Mouse (Mus musculus) forebrain, embryonic 10.5 days (tissue): ENCODE measurements around the gene Gse1. TPM values are rescaled to one million over a fixed set of nuclear protein-coding genes. Genes with fewer than 3 reads are reported as not detected.

Experiments used
- DNase-seq: peaks from one replicate; pipeline ENCODE4 v3.0.0-alpha.2; 2017; ENCODE audit warnings: low spot score; ENCODE audit errors: extremely low spot score
- H3K27ac ChIP-seq: fragments of 300-500 bp; sonication (generic); 2 replicates; pipeline ENCODE4 v1.5.1; 2016; ENCODE audit warnings: mild to moderate bottlenecking
- H3K27me3 ChIP-seq: fragments of 300-500 bp; sonication (generic); 2 replicates; pipeline ENCODE4 v1.6.1; 2016; ENCODE audit warnings: mild to moderate bottlenecking; ENCODE audit not compliant: poor library complexity, severe bottlenecking
- H3K36me3 ChIP-seq: fragments of 300-500 bp; sonication (generic); replicated peaks from 2 replicates; pipeline ENCODE4 v1.6.1; 2016; ENCODE audit warnings: mild to moderate bottlenecking, moderate library complexity
- H3K4me1 ChIP-seq: fragments of 300-500 bp; sonication (generic); 2 replicates; pipeline ENCODE4 v1.6.1; 2016
- H3K4me3 ChIP-seq: fragments of 300-500 bp; sonication (generic); 2 replicates; pipeline ENCODE4 v1.5.1; 2016; ENCODE audit warnings: mild to moderate bottlenecking, moderate library complexity
- H3K9me3 ChIP-seq: fragments of 300-500 bp; sonication (generic); 2 replicates; pipeline ENCODE4 v1.6.1; 2016; ENCODE audit warnings: mild to moderate bottlenecking, moderate library complexity
- WGBS: fragments of 180-500 bp; shearing (Covaris S2); methylation state at CpG from one replicate; pipeline ENCODE4 v1.1.7; 2016; 5-methylcytosine and 5-hydroxymethylcytosine counted together
- polyA plus RNA-seq: library from polyadenylated mRNA; unstranded; fragments of >200 nt; fragmentation: Nextera tagmentation; extraction: Ambion mirVana; gene quantifications from 2 replicates; pipeline ENCODE4 v1.2.1, GENCODE M21; 2016

Gene Gse1
- polyA plus RNA-seq, 1 experiment from 2014 or later, result 12.0 TPM

- peak overlapping the region; percentile 40 for H3K4me3 ChIP-seq
- peak overlapping the region; percentile 84 for H3K27ac ChIP-seq
- WGBS, result under 1% methylated on average over 6 of the region's 6 CpGs
- peaks cover 100% of the 10 kb centered on the region for H3K4me1 ChIP-seq
- no peaks in the 10 kb centered on the region for H3K9me3 ChIP-seq
- no peaks in the 10 kb centered on the region for H3K36me3 ChIP-seq
- no peak for DNase-seq
- peaks cover 87% of the 10 kb centered on the region for H3K27me3 ChIP-seq
Measured at GRCm38 (mm10) chr8:120510035-120510416, 281.8 kb downstream of the Gse1 start.

GRCm38 (mm10) chr8:120510863-120511457, 282.7 kb downstream of the Gse1 start:
- Histone ChIP-seq H3K4me1 (peaks cover 100% of the 10 kb centered on the region), H3K27ac (peak overlapping the region; percentile 84), H3K27me3 (peaks cover 96% of the 10 kb centered on the region), H3K4me3 (peak overlapping the region; percentile 40), H3K36me3 (no peaks in the 10 kb centered on the region), H3K9me3 (no peaks in the 10 kb centered on the region)
- WGBS, result 15% methylated on average over 5 of the region's 5 CpGs
- no peak for DNase-seq

GRCm38 (mm10) chr8:120511737-120512136, 283.5 kb downstream of the Gse1 start:
- 33% methylated on average over 8 of the region's 8 CpGs for WGBS
- H3K36me3 ChIP-seq, result no peaks in the 10 kb centered on the region
- H3K27ac ChIP-seq, result peak overlapping the region; percentile 84
- H3K4me3 ChIP-seq, result no peak overlapping the region
- H3K4me1 ChIP-seq, result peaks cover 100% of the 10 kb centered on the region
- H3K9me3 ChIP-seq, result no peaks in the 10 kb centered on the region
- H3K27me3 ChIP-seq, result peaks cover 96% of the 10 kb centered on the region
- DNase-seq, result no peak

GRCm38 (mm10) chr8:120512326-120512725, 284.1 kb downstream of the Gse1 start:
- peaks cover 100% of the 10 kb centered on the region for H3K4me1 ChIP-seq
- H3K27me3 ChIP-seq, result peaks cover 96% of the 10 kb centered on the region
- no peaks in the 10 kb centered on the region for H3K36me3 ChIP-seq
- DNase-seq, result no peak
- H3K9me3 ChIP-seq, result no peaks in the 10 kb centered on the region
- H3K27ac ChIP-seq, result peak overlapping the region; percentile 84
- H3K4me3 ChIP-seq, result no peak overlapping the region
- 35% methylated on average over 11 of the region's 11 CpGs for WGBS

GRCm38 (mm10) chr8:120513145-120513544, 284.9 kb downstream of the Gse1 start:
- peaks cover 96% of the 10 kb centered on the region for H3K27me3 ChIP-seq
- peaks cover 100% of the 10 kb centered on the region for H3K4me1 ChIP-seq
- no peak for DNase-seq
- H3K36me3 ChIP-seq, result no peaks in the 10 kb centered on the region
- peak overlapping the region; percentile 83 for H3K27ac ChIP-seq
- H3K9me3 ChIP-seq, result no peaks in the 10 kb centered on the region
- WGBS, result 20% methylated on average over 6 of the region's 6 CpGs
- peak overlapping the region; percentile 35; the same call in 1 of the 2 replicates for H3K4me3 ChIP-seq

GRCm38 (mm10) chr8:120513638-120514461, 285.6 kb downstream of the Gse1 start:
- Histone ChIP-seq H3K4me1 (peaks cover 100% of the 10 kb centered on the region), H3K27me3 (peaks cover 96% of the 10 kb centered on the region), H3K36me3 (no peaks in the 10 kb centered on the region), H3K4me3 (peak overlapping the region; percentile 35), H3K9me3 (no peaks in the 10 kb centered on the region), H3K27ac (peak overlapping the region; percentile 83)
- WGBS, result 3% methylated on average over 26 of the region's 26 CpGs
- peak; percentile 73 for DNase-seq

GRCm38 (mm10) chr8:120515214-120515613, 287.0 kb downstream of the Gse1 start:
- 93% methylated on average over 2 of the region's 2 CpGs for WGBS

GRCm38 (mm10) chr8:120515650-120516049, 287.4 kb downstream of the Gse1 start:
- 0 out of 2 replicates have a peak overlapping the region, but pooled peaks have one; percentile 54 for H3K27ac ChIP-seq
- peaks cover 99% of the 10 kb centered on the region for H3K27me3 ChIP-seq
- H3K4me3 ChIP-seq, result no peak overlapping the region
- DNase-seq, result no peak
- H3K4me1 ChIP-seq, result peaks cover 100% of the 10 kb centered on the region
- H3K9me3 ChIP-seq, result no peaks in the 10 kb centered on the region
- no peaks in the 10 kb centered on the region for H3K36me3 ChIP-seq
- 80% methylated on average over 6 of the region's 6 CpGs for WGBS

More at GRCm38 (mm10) chr8:120515214-120515613, 287.0 kb downstream of the Gse1 start:
- H3K27ac ChIP-seq, result no peak overlapping the region
- no peaks in the 10 kb centered on the region for H3K36me3 ChIP-seq
- DNase-seq, result no peak
- H3K4me3 ChIP-seq, result no peak overlapping the region
- H3K4me1 ChIP-seq, result peaks cover 100% of the 10 kb centered on the region
- peaks cover 99% of the 10 kb centered on the region for H3K27me3 ChIP-seq
- H3K9me3 ChIP-seq, result no peaks in the 10 kb centered on the region

- 9% methylated on average over 12 of the region's 12 CpGs for WGBS
- Histone ChIP-seq H3K9me3 (no peaks in the 10 kb centered on the region), H3K4me3 (peak overlapping the region; percentile 20; the same call in 1 of the 2 replicates), H3K36me3 (no peaks in the 10 kb centered on the region), H3K27me3 (peaks cover 99% of the 10 kb centered on the region), H3K4me1 (peaks cover 100% of the 10 kb centered on the region), H3K27ac (peak overlapping the region; percentile 54)
- peak; percentile 72 for DNase-seq
Measured at GRCm38 (mm10) chr8:120516182-120516755, 288.0 kb downstream of the Gse1 start.

GRCm38 (mm10) chr8:120517666-120518410, 289.6 kb downstream of the Gse1 start:
- H3K4me3 ChIP-seq, result no peak overlapping the region
- peaks cover 99% of the 10 kb centered on the region for H3K27me3 ChIP-seq
- H3K27ac ChIP-seq, result peak overlapping the region; percentile 36
- WGBS, result 43% methylated on average over 11 of the region's 11 CpGs
- H3K9me3 ChIP-seq, result no peaks in the 10 kb centered on the region
- H3K4me1 ChIP-seq, result peaks cover 94% of the 10 kb centered on the region
- H3K36me3 ChIP-seq, result no peaks in the 10 kb centered on the region
- no peak for DNase-seq

- Histone ChIP-seq H3K9me3 (no peaks in the 10 kb centered on the region), H3K27me3 (peaks cover 99% of the 10 kb centered on the region), H3K27ac (peak overlapping the region; percentile 36; the same call in 1 of the 2 replicates), H3K36me3 (no peaks in the 10 kb centered on the region), H3K4me3 (no peak overlapping the region), H3K4me1 (peaks cover 93% of the 10 kb centered on the region)
- DNase-seq, result no peak
- 60% methylated on average over 14 of the region's 14 CpGs for WGBS
Measured at GRCm38 (mm10) chr8:120518736-120519534, 290.7 kb downstream of the Gse1 start.

- DNase-seq, result no peak
- H3K9me3 ChIP-seq, result no peaks in the 10 kb centered on the region
- no peaks in the 10 kb centered on the region for H3K36me3 ChIP-seq
- peaks cover 93% of the 10 kb centered on the region for H3K4me1 ChIP-seq
- H3K27ac ChIP-seq, result peak overlapping the region; percentile 58
- H3K4me3 ChIP-seq, result peak overlapping the region; percentile 19
- 67% methylated on average over 15 of the region's 15 CpGs for WGBS
- H3K27me3 ChIP-seq, result peaks cover 99% of the 10 kb centered on the region
Measured at GRCm38 (mm10) chr8:120520287-120520686, 292.0 kb downstream of the Gse1 start.
